Mouse (Mus musculus): Measurements from ENCODE around the gene Tmem143. TPM values are rescaled to one million over a fixed set of nuclear protein-coding genes. Genes with fewer than 3 reads are reported as not detected.
"Not testable (repeated sequence)": the region's sequence is repeated elsewhere in the genome, so short reads cannot be mapped to it uniquely, and the experiment has no call there.

The Tmem143 gene
- polyA plus RNA-seq, 1 experiment from 2014 or later = 5.7 TPM

DNA sequence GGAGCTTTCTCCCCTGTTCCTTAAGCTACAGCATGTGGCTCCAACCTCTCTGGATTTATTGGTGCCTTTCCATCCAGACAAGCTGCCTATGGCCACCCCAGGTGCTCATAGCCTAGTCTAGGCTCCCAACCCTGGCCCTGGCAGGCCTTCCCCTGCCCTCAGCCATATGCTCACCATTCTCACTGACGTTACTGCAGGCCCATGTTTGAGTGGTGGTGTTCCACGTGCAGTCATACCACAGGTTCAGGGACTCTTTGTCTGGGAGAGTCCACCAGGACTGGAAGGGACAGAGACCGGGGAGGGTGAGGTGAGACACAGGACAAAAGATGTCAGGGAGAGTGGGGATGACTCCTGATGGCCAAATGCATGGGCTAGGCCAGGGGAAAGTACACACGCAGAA is 23.0 kb downstream of the Tmem143 start:
- 69% methylated on average over 4 of the region's 4 CpGs for WGBS
- H3K27me3 ChIP-seq (ENCODE audit: low read depth, poor library complexity, severe bottlenecking) = no peaks in the 10 kb centered on the region
- DNase-seq (ENCODE audit: low spot score) = no peak
- H3K9me3 ChIP-seq (replicated peaks) = no peaks in the 10 kb centered on the region
- H3K4me3 ChIP-seq = peak overlapping the region; percentile 36; the same call in 1 of the 2 replicates
- peak overlapping the region; percentile 77 for H3K27ac ChIP-seq
- H3K36me3 ChIP-seq = no peaks in the 10 kb centered on the region; the same call in 1 of the 2 replicates
- H3K4me1 ChIP-seq = peaks cover 83% of the 10 kb centered on the region

DNA sequence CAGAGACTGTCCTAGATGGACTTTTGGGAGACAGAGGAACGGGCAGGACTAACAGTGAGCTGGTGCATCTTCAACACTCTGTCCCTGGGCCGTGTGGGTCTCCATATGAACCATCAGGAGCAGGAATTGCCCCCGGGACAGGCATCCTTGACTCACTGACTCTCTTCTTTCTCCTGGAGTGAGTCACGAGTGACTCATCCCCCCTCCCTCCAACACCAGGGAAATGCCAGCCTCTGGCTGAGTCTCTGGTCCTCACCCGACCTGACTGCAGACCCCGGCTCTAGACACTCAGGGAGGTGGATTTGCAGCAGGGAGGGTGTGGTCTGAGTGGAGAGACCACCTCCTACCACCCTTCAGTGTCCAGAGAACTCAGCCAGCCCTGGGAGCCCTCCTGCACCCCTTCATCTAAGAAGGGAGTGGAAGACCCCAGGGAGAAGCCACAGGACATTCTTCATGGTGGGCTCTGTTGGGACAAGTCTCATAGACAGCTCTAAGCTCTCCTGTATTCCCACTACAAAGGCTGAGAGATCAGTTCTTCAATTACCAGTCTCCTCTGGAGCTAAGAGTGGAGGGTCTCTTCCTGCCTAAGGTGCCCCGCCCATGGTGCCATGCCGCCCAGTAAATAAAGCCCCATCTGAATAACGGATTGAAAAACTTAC is 24.0 kb downstream of the Tmem143 start:
- H3K36me3 ChIP-seq = no peaks in the 10 kb centered on the region; the same call in 1 of the 2 replicates
- H3K4me3 ChIP-seq = peak overlapping the region; percentile 36
- H3K27ac ChIP-seq = peak overlapping the region; percentile 77
- no peak for DNase-seq (ENCODE audit: low spot score)
- no peaks in the 10 kb centered on the region for H3K9me3 ChIP-seq (replicated peaks)
- no peaks in the 10 kb centered on the region for H3K27me3 ChIP-seq (ENCODE audit: low read depth, poor library complexity, severe bottlenecking)
- peaks cover 78% of the 10 kb centered on the region for H3K4me1 ChIP-seq
- WGBS = 44% methylated on average over 9 of the region's 9 CpGs

DNA sequence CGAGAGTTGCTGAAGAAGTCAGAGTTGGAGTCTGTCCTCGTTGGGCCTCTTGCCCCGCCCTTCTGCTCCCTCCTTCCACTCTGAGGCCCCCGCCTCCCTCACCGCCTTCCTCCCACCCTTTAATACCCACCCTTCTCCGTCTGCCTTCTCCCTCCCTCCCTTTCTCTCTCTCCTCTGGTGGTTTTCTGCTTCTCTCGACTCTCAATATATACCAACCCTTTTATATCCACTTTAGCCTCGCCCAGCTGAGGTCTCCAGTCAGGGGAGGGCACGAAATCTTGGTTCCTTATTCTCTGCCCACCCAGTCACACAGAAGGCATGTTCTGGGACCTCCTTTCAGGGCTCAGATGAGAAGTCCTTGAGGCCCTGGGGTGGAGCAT is 24.5 kb downstream of the Tmem143 start, which contains the start of gene Emp3:
Gene Emp3 (minus strand): TSS at position 163 of the 380 bp plus-strand sequence.
- H3K9me3 ChIP-seq (replicated peaks) = no peaks in the 10 kb centered on the region
- H3K4me3 ChIP-seq = peak within 1 kb of the TSS; percentile 56
- H3K27ac ChIP-seq = peak within 1 kb of the TSS; percentile 91
- 45% methylated on average over 9 of the region's 9 CpGs for WGBS
- H3K36me3 ChIP-seq = no peaks in the 10 kb centered on the region; the same call in 1 of the 2 replicates
- H3K4me1 ChIP-seq = peaks cover 73% of the 10 kb centered on the region
- DNase-seq (ENCODE audit: low spot score) = no peak
- no peaks in the 10 kb centered on the region for H3K27me3 ChIP-seq (ENCODE audit: low read depth, poor library complexity, severe bottlenecking)

DNA sequence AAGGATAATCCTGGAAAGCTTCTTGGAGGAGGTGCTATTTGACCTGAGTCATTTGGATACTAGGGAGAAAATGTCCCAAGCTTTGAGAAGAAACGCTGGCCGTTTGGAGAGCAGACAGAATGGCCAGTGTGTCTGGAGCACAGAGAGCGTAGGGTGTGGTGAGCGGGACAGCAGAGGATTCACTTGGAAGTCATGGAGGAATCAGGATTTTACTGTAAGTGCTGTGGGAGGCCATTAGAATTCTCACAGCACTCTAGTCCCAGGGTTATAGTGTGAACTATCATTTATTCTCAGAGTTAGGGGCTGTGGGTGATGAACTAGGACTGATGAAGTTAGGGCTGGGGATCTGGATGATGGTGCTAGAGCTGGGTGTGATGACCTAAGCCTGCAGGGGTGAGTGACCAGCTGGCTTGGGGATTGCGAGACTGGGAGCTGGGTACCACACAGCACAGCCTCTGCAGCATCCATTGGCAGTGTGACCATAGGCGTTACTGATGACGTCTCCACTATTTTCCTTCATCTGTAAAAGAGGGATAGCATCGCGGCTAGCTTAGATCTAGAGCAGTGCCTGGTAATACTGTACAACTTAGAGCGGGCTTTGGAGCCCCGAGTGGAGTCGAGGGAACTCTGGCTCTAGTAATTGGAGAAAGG is 25.3 kb downstream of the Tmem143 start:
- Histone ChIP-seq H3K4me1 (peaks cover 64% of the 10 kb centered on the region), H3K27ac (peak overlapping the region; percentile 91), H3K27me3 (ENCODE audit: low read depth, poor library complexity, severe bottlenecking) (peaks cover 4% of the 10 kb centered on the region), H3K4me3 (peak overlapping the region; percentile 56; the same call in 1 of the 2 replicates), H3K9me3 (replicated peaks) (no peaks in the 10 kb centered on the region), H3K36me3 (no peaks in the 10 kb centered on the region; the same call in 1 of the 2 replicates)
- DNase-seq (ENCODE audit: low spot score) = no peak
- WGBS = 87% methylated on average over 12 of the region's 12 CpGs

DNA sequence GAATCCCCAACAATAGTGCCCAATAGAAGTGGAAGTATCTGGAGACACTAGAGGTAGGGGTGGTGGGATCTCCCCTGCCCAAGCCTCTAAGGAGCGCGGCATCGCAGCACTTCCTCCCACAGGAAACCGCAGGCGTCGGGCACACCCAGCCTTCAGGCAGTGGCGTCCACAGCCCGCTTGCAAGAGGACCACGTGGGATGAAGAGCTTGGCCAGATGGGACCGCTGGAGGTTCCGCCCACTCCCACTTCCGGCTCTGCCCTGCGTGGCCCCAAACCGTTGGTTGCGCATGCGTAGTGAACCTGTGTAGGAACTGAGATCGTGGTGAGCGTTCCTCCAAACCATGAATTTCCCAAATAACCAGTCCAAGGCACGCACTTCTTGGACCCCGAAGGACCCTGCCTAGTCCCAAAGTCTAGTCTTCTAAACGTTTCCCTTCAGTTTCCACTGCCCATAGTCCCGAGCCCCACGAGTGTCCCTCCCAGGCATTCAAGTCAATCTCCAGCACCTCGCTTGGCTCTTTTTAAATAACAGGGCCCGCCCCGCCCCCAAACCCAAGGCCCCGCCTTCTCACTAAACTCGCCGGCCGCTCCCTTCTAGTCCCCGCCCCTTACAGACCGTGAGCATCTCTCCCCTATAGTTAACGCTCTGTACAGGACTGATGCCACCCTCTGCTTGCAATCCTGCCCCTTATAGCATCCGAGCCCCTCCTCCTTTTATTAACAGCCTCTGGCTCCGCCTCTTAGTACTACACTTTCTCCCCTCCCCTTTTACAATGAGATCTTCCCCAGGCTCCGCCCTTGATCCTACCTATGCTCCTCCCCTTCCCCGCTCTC is 26.4 kb downstream of the Tmem143 start:
- H3K4me3 ChIP-seq = peak overlapping the region; percentile 56
- WGBS = under 1% methylated on average over 37 of the region's 37 CpGs
- H3K9me3 ChIP-seq (replicated peaks) = no peaks in the 10 kb centered on the region
- peak overlapping the region; percentile 91 for H3K27ac ChIP-seq
- peaks cover 14% of the 10 kb centered on the region for H3K27me3 ChIP-seq (ENCODE audit: low read depth, poor library complexity, severe bottlenecking)
- peaks cover 53% of the 10 kb centered on the region for H3K4me1 ChIP-seq
- peak; percentile 95 for DNase-seq (ENCODE audit: low spot score)
- H3K36me3 ChIP-seq = no peaks in the 10 kb centered on the region

DNA sequence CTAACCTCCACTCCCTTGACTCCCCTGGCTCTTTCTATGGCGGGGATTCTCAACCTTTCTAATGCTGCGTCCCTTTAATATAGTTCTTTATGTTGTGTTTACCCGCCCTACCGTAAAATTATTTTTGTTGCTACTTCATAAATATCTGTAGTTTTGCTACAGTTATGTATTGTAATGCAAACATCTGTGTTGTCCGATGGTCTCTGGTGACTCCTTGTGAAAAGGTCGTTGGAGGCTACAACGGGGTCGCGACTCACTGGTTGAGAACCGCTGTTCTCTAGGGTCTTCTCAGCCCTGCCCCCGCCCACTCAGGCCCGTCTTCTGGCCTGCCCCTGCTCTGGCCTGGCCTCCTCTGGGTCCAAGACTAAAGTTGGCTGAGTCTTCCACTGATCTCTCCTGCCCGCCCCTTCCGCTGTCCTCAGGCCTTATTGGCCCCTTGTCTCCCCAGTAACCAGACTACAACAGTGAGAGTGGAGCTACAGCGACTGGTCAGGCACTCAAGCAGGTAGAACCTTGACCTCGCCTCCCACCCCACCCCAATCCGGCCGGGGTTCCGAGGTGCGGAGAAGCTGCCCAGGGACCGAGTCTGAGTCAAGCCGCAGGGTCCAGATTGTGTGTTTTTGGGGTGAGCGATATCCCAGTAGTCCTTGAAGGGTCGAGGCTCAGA is 27.2 kb downstream of the Tmem143 start, which contains the start of gene Ccdc114:
Gene Ccdc114 (plus strand): TSS at position 311 of the 667 bp plus-strand sequence.
- H3K27ac ChIP-seq = peak within 1 kb of the TSS; percentile 91
- peak within 1 kb of the TSS; percentile 56 for H3K4me3 ChIP-seq
- no peaks in the 10 kb centered on the region for H3K36me3 ChIP-seq
- peaks cover 55% of the 10 kb centered on the region for H3K4me1 ChIP-seq
- no peaks in the 10 kb centered on the region for H3K9me3 ChIP-seq (replicated peaks)
- WGBS = 4% methylated on average over 24 of the region's 24 CpGs
- peaks cover 22% of the 10 kb centered on the region for H3K27me3 ChIP-seq (ENCODE audit: low read depth, poor library complexity, severe bottlenecking)
- peak; percentile 68 for DNase-seq (ENCODE audit: low spot score)

DNA sequence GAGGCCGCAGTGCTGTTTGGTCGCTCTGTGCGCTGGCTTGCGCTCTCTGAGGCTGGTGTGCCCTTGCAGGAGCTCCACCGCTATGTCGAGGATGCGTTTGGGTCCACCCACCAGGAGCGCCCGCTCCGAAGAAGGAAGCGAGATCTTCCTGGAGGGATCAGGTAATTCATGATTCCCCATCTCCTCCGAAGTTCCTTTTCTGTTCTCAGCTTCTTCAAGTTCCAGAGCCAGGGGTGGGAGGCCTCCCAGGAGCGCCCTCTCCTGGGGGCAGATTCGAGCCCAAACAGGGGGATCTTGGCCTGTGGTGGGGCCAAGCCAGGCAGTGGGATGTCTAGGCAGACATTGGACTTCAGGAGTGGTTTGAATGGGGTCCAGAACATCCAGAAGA is 27.7 kb downstream of the Tmem143 start:
- Histone ChIP-seq H3K27me3 (ENCODE audit: low read depth, poor library complexity, severe bottlenecking) (peaks cover 27% of the 10 kb centered on the region), H3K36me3 (no peaks in the 10 kb centered on the region), H3K27ac (peak overlapping the region; percentile 91), H3K4me3 (peak overlapping the region; percentile 56), H3K9me3 (replicated peaks) (no peaks in the 10 kb centered on the region), H3K4me1 (peaks cover 52% of the 10 kb centered on the region)
- 8% methylated on average over 14 of the region's 14 CpGs for WGBS
- DNase-seq (ENCODE audit: low spot score) = peak; percentile 52

DNA sequence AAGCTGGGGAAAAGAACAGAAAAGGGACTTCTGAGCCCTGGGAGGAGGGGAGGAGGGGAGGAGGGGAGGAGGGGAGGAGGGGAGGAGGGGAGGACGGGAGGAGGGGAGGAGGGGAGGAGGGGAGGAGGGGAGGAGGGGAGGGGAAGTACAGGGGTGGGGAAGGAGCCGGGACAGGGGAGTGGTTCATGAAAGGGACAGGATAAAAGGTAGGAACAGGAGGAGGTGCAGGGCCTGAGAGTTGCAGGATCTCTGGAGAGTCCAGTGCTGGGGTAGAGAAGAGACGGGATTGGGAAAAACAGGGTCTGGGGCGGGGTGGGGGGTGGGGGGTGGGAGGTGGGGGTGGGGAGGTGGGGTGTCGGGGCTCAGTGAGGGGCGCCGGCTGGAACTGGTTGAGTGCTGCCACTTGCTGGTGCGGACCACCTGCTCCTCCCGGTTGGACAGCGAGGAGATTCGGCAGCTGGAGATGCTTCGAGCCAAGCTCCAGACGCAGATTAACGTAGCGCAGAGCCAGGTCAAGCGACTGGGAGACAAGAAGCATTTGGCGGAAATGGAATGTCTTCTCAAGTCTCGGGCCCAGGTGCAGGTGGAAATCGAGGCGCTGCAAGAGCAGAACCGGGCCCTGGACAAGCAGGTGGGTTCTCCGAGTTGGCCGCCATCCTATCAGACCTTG is 32.0 kb downstream of the Tmem143 start:
- WGBS = 15% methylated on average over 20 of the region's 23 CpGs
- DNase-seq (ENCODE audit: low spot score) = no peak
- Histone ChIP-seq H3K4me3 (0 out of 2 replicates have a peak overlapping the region, but pooled peaks have one; percentile 16), H3K4me1 (peaks cover 14% of the 10 kb centered on the region), H3K27ac (no peak overlapping the region), H3K36me3 (peaks cover 7% of the 10 kb centered on the region; the same call in 1 of the 2 replicates), H3K9me3 (replicated peaks) (no peaks in the 10 kb centered on the region), H3K27me3 (ENCODE audit: low read depth, poor library complexity, severe bottlenecking) (peaks cover 32% of the 10 kb centered on the region)

DNA sequence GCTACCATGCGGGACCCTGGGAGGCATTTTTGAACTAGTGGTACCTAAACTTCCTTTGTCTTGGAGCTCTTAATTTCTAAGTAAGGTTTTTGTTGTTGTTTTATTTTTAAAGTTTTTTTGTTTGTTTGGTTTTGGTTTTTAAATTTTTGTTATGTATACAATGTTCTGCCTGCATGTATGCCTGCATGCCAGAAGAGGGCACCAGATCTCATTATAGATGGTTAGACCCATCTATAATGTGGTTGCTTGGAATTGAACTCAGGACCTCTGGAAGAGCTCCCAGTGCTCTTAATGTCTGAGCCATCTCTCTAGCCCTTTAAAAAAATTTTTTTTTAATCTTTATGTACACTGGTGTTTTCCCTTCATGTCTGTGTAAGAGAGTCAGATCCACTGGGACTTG is 32.9 kb downstream of the Tmem143 start:
- H3K4me3 ChIP-seq = no peak overlapping the region
- H3K27ac ChIP-seq = no peak overlapping the region
- H3K4me1 ChIP-seq = peaks cover 4% of the 10 kb centered on the region; the same call in 1 of the 2 replicates
- H3K9me3 ChIP-seq (replicated peaks) = no peaks in the 10 kb centered on the region
- 88% methylated on average over 1 of the region's 1 CpGs for WGBS
- H3K27me3 ChIP-seq (ENCODE audit: low read depth, poor library complexity, severe bottlenecking) = peaks cover 32% of the 10 kb centered on the region
- H3K36me3 ChIP-seq = peaks cover 7% of the 10 kb centered on the region; the same call in 1 of the 2 replicates
- DNase-seq (ENCODE audit: low spot score) = no peak

DNA sequence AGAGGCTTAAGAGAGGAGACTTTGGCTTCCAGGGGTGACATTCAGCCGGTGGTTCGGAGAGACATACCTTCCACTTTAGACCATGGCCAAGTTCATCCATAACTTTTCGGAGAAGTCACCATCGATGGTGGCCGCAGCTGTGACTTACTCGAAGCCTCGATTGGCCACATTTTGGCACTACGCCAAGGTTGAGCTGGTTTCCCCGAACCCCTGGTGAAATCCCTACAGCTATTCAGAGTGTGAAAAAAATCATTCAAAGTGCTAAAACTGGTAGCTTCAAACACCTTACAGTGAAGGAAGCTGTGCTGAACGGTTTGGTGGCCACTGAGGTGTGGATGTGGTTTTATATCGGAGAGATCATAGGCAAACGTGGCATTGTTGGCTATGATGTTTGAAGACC is 37.0 kb downstream of the Tmem143 start:
- not testable (repeated sequence) for H3K4me3 ChIP-seq; H3K9me3 ChIP-seq (replicated peaks); H3K36me3 ChIP-seq; DNase-seq (ENCODE audit: low spot score); H3K27ac ChIP-seq; H3K4me1 ChIP-seq
- 96% methylated on average over 12 of the region's 12 CpGs for WGBS
- peaks cover 11% of the 10 kb centered on the region for H3K27me3 ChIP-seq (ENCODE audit: low read depth, poor library complexity, severe bottlenecking)

DNA sequence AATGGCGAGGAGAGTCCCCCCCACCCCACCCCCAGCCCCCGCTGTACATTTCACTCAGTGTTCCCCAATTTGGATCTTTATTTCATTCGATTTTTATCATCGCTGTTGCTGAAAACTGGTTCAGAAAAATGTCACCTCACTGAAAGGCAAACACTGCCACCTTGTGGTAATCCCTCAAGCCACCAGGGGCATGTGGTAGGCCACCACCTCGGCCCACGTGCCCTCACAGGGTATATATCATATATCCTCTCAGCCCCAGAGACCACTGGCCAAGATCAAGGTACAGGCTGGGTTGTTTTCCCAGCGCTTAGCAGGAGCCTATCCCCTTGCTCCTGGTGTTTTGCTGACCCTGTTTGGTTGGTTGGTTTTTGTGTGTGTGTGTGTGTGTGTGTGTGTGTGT is 38.4 kb downstream of the Tmem143 start:
- Histone ChIP-seq H3K27ac (no peak overlapping the region), H3K9me3 (replicated peaks) (no peaks in the 10 kb centered on the region), H3K4me1 (no peaks in the 10 kb centered on the region), H3K27me3 (ENCODE audit: low read depth, poor library complexity, severe bottlenecking) (no peaks in the 10 kb centered on the region), H3K36me3 (peaks cover 7% of the 10 kb centered on the region; the same call in 1 of the 2 replicates), H3K4me3 (no peak overlapping the region)
- WGBS = 44% methylated on average over 7 of the region's 7 CpGs
- peak; percentile 77 for DNase-seq (ENCODE audit: low spot score)

DNA sequence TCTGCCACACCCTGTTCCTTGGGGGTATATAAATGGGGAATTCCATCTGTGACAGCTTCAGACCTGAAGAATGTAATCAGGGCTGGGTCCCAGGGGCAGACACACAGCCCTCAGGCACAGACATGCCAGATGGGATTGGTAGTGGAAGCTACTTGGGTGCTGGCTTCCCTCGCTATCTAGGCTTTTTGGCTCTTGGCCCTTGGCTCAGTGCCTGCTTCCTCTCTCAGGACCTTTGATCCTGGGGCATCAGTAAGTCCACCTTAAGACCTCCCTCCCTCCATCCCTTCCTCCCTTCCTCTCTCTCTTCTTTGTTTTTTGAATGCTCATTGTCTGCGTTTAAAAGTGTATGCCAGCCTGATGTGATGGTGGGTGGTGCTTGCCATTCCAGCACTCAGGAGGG is 43.1 kb downstream of the Tmem143 start:
- Histone ChIP-seq H3K4me3 (no peak overlapping the region), H3K27ac (no peak overlapping the region), H3K36me3 (no peaks in the 10 kb centered on the region), H3K4me1 (no peaks in the 10 kb centered on the region), H3K27me3 (ENCODE audit: low read depth, poor library complexity, severe bottlenecking) (no peaks in the 10 kb centered on the region), H3K9me3 (replicated peaks) (no peaks in the 10 kb centered on the region)
- 71% methylated on average over 2 of the region's 2 CpGs for WGBS
- DNase-seq (ENCODE audit: low spot score) = no peak

Measured in limb, embryonic 10.5 days (tissue).